Mouse (Mus musculus) myocyte (in vitro differentiated cells): Measurements from ENCODE around the gene Kcnip1.

Experiments used
- CEBPB ChIP-seq: IDR thresholded peaks from 2 replicates; pipeline ENCODE4 v1.6.1; 2011; ENCODE audit warnings: mild to moderate bottlenecking, moderate library complexity; ENCODE audit not compliant: poor library complexity, insufficient read depth, severe bottlenecking
- MYOG ChIP-seq, 3 experiments: IDR thresholded peaks; one replicate each; pipeline ENCODE4 v1.6.1; 2011; ENCODE audit warnings: control low read depth in 2 of 3, low read depth in 2 of 3, mild to moderate bottlenecking in 2 of 3; ENCODE audit not compliant: insufficient read length in 2 of 3, control insufficient read depth in 1 of 3, insufficient read depth in 1 of 3
- POLR2A ChIP-seq: IDR thresholded peaks from one replicate; pipeline ENCODE4 v1.6.1; 2011; ENCODE audit warnings: low read depth, mild to moderate bottlenecking, control low read depth, moderate library complexity; ENCODE audit not compliant: insufficient read length
- POLR2AphosphoS2 ChIP-seq: IDR thresholded peaks from one replicate; pipeline ENCODE4 v1.6.1; 2011; ENCODE audit warnings: low read depth, control low read depth; ENCODE audit not compliant: insufficient read length
- USF1 ChIP-seq: IDR thresholded peaks from one replicate; pipeline ENCODE4 v1.6.1; 2011; ENCODE audit warnings: low read depth, mild to moderate bottlenecking, control low read depth, moderate library complexity

- TF ChIP-seq USF1 (no peak), CEBPB (peak; percentile 90), POLR2AphosphoS2 (no peak), POLR2A (peak; percentile 17), MYOG (IDR thresholded peaks at IDR 0.05; ENCODE audit: control insufficient read depth in 1 of 3, insufficient read depth in 1 of 3, insufficient read length in 2 of 3, low read depth in 2 of 3) (no peak)
Measured at GRCm38 (mm10) chr11:33670105-33670965, 322.6 kb downstream of the Kcnip1 start.
